Mouse (Mus musculus): Measurements from ENCODE around the gene Carmil1. TPM values are rescaled to one million over a fixed set of nuclear protein-coding genes. Genes with fewer than 3 reads are reported as not detected.

The Carmil1 gene
- polyA plus RNA-seq, 1 experiment from 2014 or later = 36.0 TPM

DNA sequence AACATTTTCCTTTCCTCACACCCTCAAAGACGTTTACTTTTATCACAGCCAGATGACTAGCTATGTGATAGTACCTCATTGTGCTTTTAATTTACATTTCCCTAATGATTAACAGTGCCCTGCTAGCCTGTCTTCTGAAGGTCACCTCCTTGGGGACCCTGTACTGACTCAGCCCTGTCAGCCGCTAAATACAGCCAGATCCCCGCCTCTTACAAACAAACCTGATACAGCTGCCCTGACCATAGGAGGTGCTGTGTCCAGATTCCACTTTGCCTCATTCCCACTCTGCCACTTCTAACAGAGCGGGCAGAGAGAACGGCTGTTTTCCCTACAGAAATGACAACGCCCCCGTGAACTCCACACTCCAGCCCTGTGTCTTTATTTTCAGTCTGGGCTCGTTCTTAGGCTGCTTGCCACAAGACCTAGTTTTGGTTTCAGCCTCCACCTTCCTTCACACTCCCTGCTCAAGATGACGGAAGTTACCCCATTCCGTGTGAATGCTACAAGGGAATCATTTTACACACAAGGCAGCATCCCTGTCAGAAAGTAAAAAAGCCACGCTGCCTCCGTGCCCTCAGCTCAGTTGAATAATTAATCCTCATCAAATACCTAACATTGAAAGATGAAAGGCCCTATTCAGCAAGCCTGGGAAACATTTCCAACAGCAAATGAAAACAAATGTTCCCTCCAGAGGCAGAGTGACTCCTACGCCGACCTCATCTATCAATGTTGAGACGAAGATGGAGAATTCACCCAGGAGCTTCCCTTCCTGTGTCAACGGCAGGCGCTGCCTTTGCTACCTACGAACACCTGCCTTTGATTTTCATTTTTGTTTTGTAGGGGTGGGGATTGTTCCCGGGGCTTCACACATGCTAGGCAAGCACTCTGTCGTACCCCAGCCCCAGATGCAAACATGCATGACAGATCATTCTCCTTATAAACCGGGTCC is 145.0 kb downstream of the Carmil1 start:
- 41% methylated on average over 21 of the region's 21 CpGs for WGBS
- H3K27ac ChIP-seq (ENCODE audit: low read depth, low read length) = no peak overlapping the region
- H3K36me3 ChIP-seq (ENCODE audit: control insufficient read depth, insufficient read depth, low read length) = no peaks in the 10 kb centered on the region
- peaks cover 3% of the 10 kb centered on the region; the same call in 1 of the 2 replicates for H3K4me1 ChIP-seq (ENCODE audit: control insufficient read depth, insufficient read depth, low read length)
- no peaks in the 10 kb centered on the region for H3K27me3 ChIP-seq (ENCODE audit: control insufficient read depth, insufficient read depth, low read length)
- no peak overlapping the region for H3K4me2 ChIP-seq (ENCODE audit: low read depth, low read length)
- H3K9me3 ChIP-seq (ENCODE audit: control insufficient read depth, low read length) = no peaks in the 10 kb centered on the region
- H3K4me3 ChIP-seq (ENCODE audit: low read depth, low read length) = no peak overlapping the region
- H3K9ac ChIP-seq (replicated peaks; ENCODE audit: low read depth, low read length) = no peak overlapping the region
- peak; percentile 28; the same call in 1 of the 2 replicates for ATAC-seq (ENCODE audit: low read depth)

DNA sequence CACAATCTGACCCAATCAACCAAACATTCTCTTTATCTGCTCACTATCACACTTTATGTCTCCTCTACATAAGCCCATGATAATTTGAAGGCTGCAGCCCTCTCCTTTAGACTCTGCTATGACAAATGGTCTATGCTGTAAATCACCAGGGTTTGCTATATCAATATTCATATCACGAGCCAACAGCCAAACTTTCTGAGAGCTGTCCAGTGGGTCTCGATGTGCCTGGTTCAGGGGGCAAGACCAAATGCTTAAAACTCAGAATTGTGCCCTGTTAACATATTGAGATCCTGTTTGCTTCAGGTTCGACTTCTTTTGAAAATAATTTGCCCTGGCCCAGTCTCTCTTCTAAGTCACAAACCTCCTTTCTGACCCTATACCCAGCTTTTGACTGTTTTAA is 147.7 kb downstream of the Carmil1 start:
- Histone ChIP-seq H3K27me3 (ENCODE audit: control insufficient read depth, insufficient read depth, low read length) (no peaks in the 10 kb centered on the region), H3K36me3 (ENCODE audit: control insufficient read depth, insufficient read depth, low read length) (no peaks in the 10 kb centered on the region), H3K27ac (ENCODE audit: low read depth, low read length) (no peak overlapping the region), H3K9me3 (ENCODE audit: control insufficient read depth, low read length) (no peaks in the 10 kb centered on the region), H3K4me1 (ENCODE audit: control insufficient read depth, insufficient read depth, low read length) (peaks cover 3% of the 10 kb centered on the region; the same call in 1 of the 2 replicates), H3K9ac (replicated peaks; ENCODE audit: low read depth, low read length) (no peak overlapping the region), H3K4me3 (ENCODE audit: low read depth, low read length) (no peak overlapping the region), H3K4me2 (ENCODE audit: low read depth, low read length) (no peak overlapping the region)
- no peak for ATAC-seq (ENCODE audit: low read depth)
- WGBS = 91% methylated on average over 3 of the region's 3 CpGs

DNA sequence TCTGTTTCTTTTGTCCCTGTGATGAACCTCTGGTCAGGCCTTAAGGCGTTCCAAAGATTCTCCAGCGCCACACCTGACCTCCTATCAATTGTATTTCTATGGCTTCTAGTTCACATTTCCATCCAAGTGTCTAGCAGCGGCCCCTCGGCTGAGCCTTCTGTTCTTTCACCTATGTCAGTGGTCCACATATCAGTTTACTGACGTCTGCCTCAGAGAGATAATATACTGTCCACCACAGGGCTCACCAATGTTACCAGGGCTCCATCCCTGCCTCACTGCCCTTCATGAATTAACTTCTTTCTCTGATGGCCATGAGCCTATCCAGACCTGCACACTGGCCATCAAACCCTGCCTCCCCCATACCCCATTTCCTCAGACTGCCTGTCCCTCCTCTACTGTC is 149.3 kb downstream of the Carmil1 start:
- Histone ChIP-seq H3K9me3 (ENCODE audit: control insufficient read depth, low read length) (no peaks in the 10 kb centered on the region), H3K9ac (replicated peaks; ENCODE audit: low read depth, low read length) (no peak overlapping the region), H3K27ac (ENCODE audit: low read depth, low read length) (no peak overlapping the region), H3K4me1 (ENCODE audit: control insufficient read depth, insufficient read depth, low read length) (peaks cover 3% of the 10 kb centered on the region; the same call in 1 of the 2 replicates), H3K27me3 (ENCODE audit: control insufficient read depth, insufficient read depth, low read length) (no peaks in the 10 kb centered on the region), H3K36me3 (ENCODE audit: control insufficient read depth, insufficient read depth, low read length) (no peaks in the 10 kb centered on the region), H3K4me3 (ENCODE audit: low read depth, low read length) (no peak overlapping the region), H3K4me2 (ENCODE audit: low read depth, low read length) (no peak overlapping the region)
- 97% methylated on average over 5 of the region's 5 CpGs for WGBS
- ATAC-seq (ENCODE audit: low read depth) = no peak

DNA sequence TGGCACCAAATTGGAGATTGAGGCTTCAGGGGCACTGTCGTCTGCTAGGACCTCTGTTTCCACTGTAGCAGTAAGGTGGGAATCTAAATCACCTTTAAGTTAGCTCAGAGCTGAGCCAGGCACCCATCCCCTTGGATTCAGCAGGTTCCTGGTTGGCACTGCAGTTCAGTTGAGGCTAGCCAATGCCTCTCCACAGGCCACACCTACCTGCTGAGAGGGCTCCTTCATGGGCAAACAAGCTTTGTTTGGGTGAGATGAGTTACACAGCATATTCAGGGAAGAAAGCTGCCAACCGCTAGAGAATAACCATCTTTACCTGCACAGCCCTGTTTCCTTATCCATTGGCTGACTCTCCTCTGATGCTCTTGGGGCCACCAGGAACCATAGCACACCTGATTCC is 149.9 kb downstream of the Carmil1 start:
- Histone ChIP-seq H3K27ac (ENCODE audit: low read depth, low read length) (no peak overlapping the region), H3K4me2 (ENCODE audit: low read depth, low read length) (no peak overlapping the region), H3K4me3 (ENCODE audit: low read depth, low read length) (no peak overlapping the region), H3K4me1 (ENCODE audit: control insufficient read depth, insufficient read depth, low read length) (peaks cover 3% of the 10 kb centered on the region; the same call in 1 of the 2 replicates), H3K27me3 (ENCODE audit: control insufficient read depth, insufficient read depth, low read length) (no peaks in the 10 kb centered on the region), H3K36me3 (ENCODE audit: control insufficient read depth, insufficient read depth, low read length) (no peaks in the 10 kb centered on the region), H3K9me3 (ENCODE audit: control insufficient read depth, low read length) (no peaks in the 10 kb centered on the region), H3K9ac (replicated peaks; ENCODE audit: low read depth, low read length) (no peak overlapping the region)
- 89% methylated on average over 2 of the region's 2 CpGs for WGBS
- no peak for ATAC-seq (ENCODE audit: low read depth)

DNA sequence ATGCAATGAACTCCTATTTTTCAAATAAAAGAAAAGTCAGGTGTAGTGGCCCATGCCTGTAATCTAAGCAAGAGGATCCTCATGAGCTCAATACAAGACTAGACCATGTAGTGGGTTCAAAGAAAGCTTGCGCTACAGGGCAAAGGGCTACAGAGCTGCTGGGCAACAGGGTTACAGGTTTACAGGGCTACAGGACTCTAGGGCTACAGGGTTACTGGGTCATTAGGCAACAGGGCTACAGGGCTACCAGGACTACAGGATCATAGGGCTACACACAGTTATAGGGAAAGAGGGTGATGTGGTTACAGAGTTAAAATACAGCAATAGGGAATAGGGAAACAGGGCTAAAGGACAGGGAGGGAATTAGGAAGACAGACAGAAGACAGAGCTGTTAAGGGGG is 151.9 kb downstream of the Carmil1 start:
- WGBS = 97% methylated on average over 1 of the region's 1 CpGs
- H3K4me3 ChIP-seq (ENCODE audit: low read depth, low read length) = no peak overlapping the region
- no peaks in the 10 kb centered on the region for H3K27me3 ChIP-seq (ENCODE audit: control insufficient read depth, insufficient read depth, low read length)
- no peaks in the 10 kb centered on the region for H3K36me3 ChIP-seq (ENCODE audit: control insufficient read depth, insufficient read depth, low read length)
- ATAC-seq (ENCODE audit: low read depth) = no peak
- no peaks in the 10 kb centered on the region for H3K9me3 ChIP-seq (ENCODE audit: control insufficient read depth, low read length)
- H3K27ac ChIP-seq (ENCODE audit: low read depth, low read length) = no peak overlapping the region
- H3K4me1 ChIP-seq (ENCODE audit: control insufficient read depth, insufficient read depth, low read length) = no peaks in the 10 kb centered on the region
- H3K4me2 ChIP-seq (ENCODE audit: low read depth, low read length) = no peak overlapping the region
- no peak overlapping the region for H3K9ac ChIP-seq (replicated peaks; ENCODE audit: low read depth, low read length)

DNA sequence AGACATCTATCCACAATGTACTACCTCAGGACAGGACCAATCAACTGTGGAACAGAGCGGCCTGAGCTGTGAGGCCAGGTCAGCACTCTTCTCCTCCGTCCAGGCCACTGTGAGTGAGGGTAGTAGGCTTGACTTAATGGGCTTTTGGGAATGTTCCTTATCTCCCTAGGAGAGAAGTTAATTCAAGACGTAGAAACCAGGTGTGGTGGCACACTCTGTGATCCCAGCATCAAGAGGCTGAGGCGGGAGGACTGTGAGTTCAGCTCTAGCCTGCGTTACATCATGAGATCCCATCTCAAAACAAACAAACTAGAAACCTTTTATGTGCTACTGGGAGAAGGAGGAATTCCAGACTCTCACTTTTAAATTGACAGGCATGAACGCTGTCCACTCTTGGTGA is 154.7 kb downstream of the Carmil1 start:
- Histone ChIP-seq H3K9ac (replicated peaks; ENCODE audit: low read depth, low read length) (no peak overlapping the region), H3K27me3 (ENCODE audit: control insufficient read depth, insufficient read depth, low read length) (no peaks in the 10 kb centered on the region), H3K27ac (ENCODE audit: low read depth, low read length) (no peak overlapping the region), H3K4me1 (ENCODE audit: control insufficient read depth, insufficient read depth, low read length) (no peaks in the 10 kb centered on the region), H3K9me3 (ENCODE audit: control insufficient read depth, low read length) (no peaks in the 10 kb centered on the region), H3K36me3 (ENCODE audit: control insufficient read depth, insufficient read depth, low read length) (no peaks in the 10 kb centered on the region), H3K4me3 (ENCODE audit: low read depth, low read length) (no peak overlapping the region), H3K4me2 (ENCODE audit: low read depth, low read length) (no peak overlapping the region)
- ATAC-seq (ENCODE audit: low read depth) = no peak
- 85% methylated on average over 6 of the region's 6 CpGs for WGBS

DNA sequence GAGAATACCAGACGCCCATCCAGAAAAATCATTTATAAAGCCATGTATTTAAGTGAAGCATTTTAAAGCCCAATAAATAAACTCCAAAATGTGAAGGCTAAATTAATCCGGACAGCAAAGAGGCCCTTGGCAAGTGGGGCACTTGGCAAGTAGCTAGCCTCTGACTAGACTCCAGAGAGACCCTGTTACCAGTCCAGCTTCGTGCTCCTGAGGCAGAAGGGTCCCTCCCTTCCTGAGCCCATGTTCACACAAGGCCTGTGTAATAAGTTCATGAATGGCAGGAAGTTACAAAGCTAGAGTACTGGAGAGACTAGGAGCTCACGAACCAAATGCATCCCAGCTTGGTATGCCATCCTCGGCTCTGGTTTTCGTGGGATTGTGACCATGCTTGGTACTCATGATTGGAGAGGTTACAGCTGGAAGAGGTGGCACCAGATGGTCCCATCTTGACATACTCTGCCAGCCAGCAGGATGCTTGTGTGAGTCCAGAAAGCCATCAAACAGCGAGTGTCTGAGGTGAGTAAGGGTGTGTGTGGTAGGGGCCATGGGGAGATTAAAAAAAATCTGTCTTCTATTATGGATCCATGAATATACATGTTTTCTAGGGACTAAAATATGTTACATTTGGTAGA is 163.3 kb downstream of the Carmil1 start:
- Histone ChIP-seq H3K9me3 (ENCODE audit: control insufficient read depth, low read length) (no peaks in the 10 kb centered on the region), H3K4me3 (ENCODE audit: low read depth, low read length) (no peak overlapping the region), H3K4me1 (ENCODE audit: control insufficient read depth, insufficient read depth, low read length) (no peaks in the 10 kb centered on the region), H3K27ac (ENCODE audit: low read depth, low read length) (no peak overlapping the region), H3K4me2 (ENCODE audit: low read depth, low read length) (no peak overlapping the region), H3K9ac (replicated peaks; ENCODE audit: low read depth, low read length) (no peak overlapping the region), H3K27me3 (ENCODE audit: control insufficient read depth, insufficient read depth, low read length) (no peaks in the 10 kb centered on the region), H3K36me3 (ENCODE audit: control insufficient read depth, insufficient read depth, low read length) (no peaks in the 10 kb centered on the region)
- ATAC-seq (ENCODE audit: low read depth) = no peak
- 85% methylated on average over 7 of the region's 7 CpGs for WGBS

DNA sequence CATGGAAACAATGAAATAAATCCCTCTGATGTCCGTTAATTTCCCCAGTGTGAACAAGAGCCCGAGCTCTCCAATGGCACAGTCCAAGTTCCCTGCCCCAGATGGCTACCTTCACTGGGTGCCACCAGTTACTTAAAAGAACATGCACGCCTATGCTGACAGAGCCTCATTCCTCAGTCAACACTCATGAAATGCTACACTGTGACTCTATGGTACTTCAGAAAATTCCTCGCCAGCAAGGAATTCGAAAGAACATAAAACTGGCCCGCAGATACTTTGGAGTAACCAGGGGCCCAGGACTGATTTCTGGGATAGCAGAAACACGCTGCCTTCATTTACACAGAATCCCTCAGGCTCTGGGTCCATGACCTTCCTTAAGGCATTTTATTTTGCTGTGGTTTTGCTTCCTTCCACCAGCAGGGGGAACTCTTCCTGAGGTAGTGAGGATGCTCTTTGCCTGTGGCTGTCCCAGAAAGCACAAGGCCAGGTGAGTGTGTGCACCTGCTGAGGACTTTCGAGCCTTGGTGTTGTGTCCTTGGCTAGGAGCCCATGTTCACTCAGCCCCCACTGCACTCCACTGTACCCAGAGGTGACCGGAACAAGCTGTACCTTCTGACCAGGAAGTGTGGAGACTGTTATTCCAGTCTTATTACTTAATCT is 167.8 kb downstream of the Carmil1 start:
- Histone ChIP-seq H3K4me3 (ENCODE audit: low read depth, low read length) (no peak overlapping the region), H3K27me3 (ENCODE audit: control insufficient read depth, insufficient read depth, low read length) (no peaks in the 10 kb centered on the region), H3K36me3 (ENCODE audit: control insufficient read depth, insufficient read depth, low read length) (no peaks in the 10 kb centered on the region), H3K4me1 (ENCODE audit: control insufficient read depth, insufficient read depth, low read length) (no peaks in the 10 kb centered on the region), H3K4me2 (ENCODE audit: low read depth, low read length) (no peak overlapping the region), H3K9ac (replicated peaks; ENCODE audit: low read depth, low read length) (no peak overlapping the region), H3K9me3 (ENCODE audit: control insufficient read depth, low read length) (no peaks in the 10 kb centered on the region), H3K27ac (ENCODE audit: low read depth, low read length) (no peak overlapping the region)
- ATAC-seq (ENCODE audit: low read depth) = peak; percentile 41; the same call in 1 of the 2 replicates
- 76% methylated on average over 9 of the region's 9 CpGs for WGBS

DNA sequence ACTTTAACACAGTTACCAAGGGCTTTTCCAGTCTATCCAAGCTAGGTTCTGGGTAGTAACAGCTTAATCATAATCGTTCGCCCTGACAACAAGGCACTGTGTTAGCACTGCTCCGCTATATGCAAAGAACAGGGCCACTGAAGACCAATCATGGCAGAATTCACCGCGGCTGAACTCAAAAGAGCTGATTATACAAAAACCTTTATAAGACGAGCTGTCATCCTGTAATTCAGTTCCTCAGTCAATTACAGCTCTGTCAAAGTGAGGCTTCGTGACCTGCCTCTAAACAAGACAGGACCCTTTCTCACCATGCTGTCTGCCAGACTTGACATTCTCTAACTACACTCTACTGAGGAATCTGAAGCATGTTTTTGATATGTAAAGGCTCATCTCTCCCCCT is 170.3 kb downstream of the Carmil1 start:
- Histone ChIP-seq H3K4me2 (ENCODE audit: low read depth, low read length) (no peak overlapping the region), H3K36me3 (ENCODE audit: control insufficient read depth, insufficient read depth, low read length) (no peaks in the 10 kb centered on the region), H3K27ac (ENCODE audit: low read depth, low read length) (no peak overlapping the region), H3K9ac (replicated peaks; ENCODE audit: low read depth, low read length) (no peak overlapping the region), H3K4me3 (ENCODE audit: low read depth, low read length) (no peak overlapping the region), H3K4me1 (ENCODE audit: control insufficient read depth, insufficient read depth, low read length) (0 out of 2 replicates have a peak, but pooled peaks cover 2% of the 10 kb centered on the region), H3K9me3 (ENCODE audit: control insufficient read depth, low read length) (no peaks in the 10 kb centered on the region), H3K27me3 (ENCODE audit: control insufficient read depth, insufficient read depth, low read length) (no peaks in the 10 kb centered on the region)
- WGBS = 68% methylated on average over 7 of the region's 7 CpGs
- no peak for ATAC-seq (ENCODE audit: low read depth)

Measured in neural tube, embryonic 14.5 days (tissue).